Mouse (Mus musculus) midbrain, embryonic 14.5 days (tissue): ENCODE measurements around the gene Thada. TPM values are rescaled to one million over a fixed set of nuclear protein-coding genes. Genes with fewer than 3 reads are reported as not detected.
A peak's percentile ranks its signal among the peaks of the same experiment; 100 is the strongest.

Experiments used
- ATAC-seq: fragments of 200-750 bp; cut with Nextera tagmentation; 2 replicates; pipeline ENCODE4 v1.8.0; 2017; ENCODE audit warnings: moderate number of reproducible peaks, moderate library complexity; ENCODE audit not compliant: low FRiP score, low TSS enrichment
- DNase-seq: peaks from one replicate; pipeline ENCODE4 v3.0.0-alpha.2; 2015
- H3K27ac ChIP-seq: fragments of 300-500 bp; sonication (generic); replicated peaks from 2 replicates; pipeline ENCODE4 v1.5.1; 2014; ENCODE audit warnings: mild to moderate bottlenecking, low read depth, low read length, moderate library complexity
- H3K27me3 ChIP-seq: fragments of 300-500 bp; sonication (generic); 2 replicates; pipeline ENCODE4 v1.6.1; 2014; ENCODE audit warnings: low read length, control low read depth, mixed read lengths; ENCODE audit not compliant: control insufficient read depth, insufficient read depth
- H3K36me3 ChIP-seq: fragments of 300-500 bp; sonication (generic); 2 replicates; pipeline ENCODE4 v1.6.1; 2014; ENCODE audit warnings: low read length, control low read depth; ENCODE audit not compliant: control insufficient read depth, insufficient read depth
- H3K4me1 ChIP-seq: fragments of 300-500 bp; sonication (generic); 2 replicates; pipeline ENCODE4 v1.6.1; 2014; ENCODE audit warnings: mild to moderate bottlenecking, antibody characterized with exemption, low read length, control low read depth; ENCODE audit not compliant: control insufficient read depth, insufficient read depth
- H3K4me2 ChIP-seq: fragments of 300-500 bp; sonication (generic); 2 replicates; pipeline ENCODE4 v1.6.1; 2014; ENCODE audit warnings: mild to moderate bottlenecking, low read length, moderate library complexity
- H3K4me3 ChIP-seq: fragments of 300-500 bp; sonication (generic); replicated peaks from 2 replicates; pipeline ENCODE4 v1.5.1; 2014; ENCODE audit warnings: low read depth, low read length
- H3K9ac ChIP-seq: fragments of 300-500 bp; sonication (generic); replicated peaks from 2 replicates; pipeline ENCODE4 v1.6.1; 2014; ENCODE audit warnings: mild to moderate bottlenecking, low read length, moderate library complexity
- H3K9me3 ChIP-seq: fragments of 300-500 bp; sonication (generic); 2 replicates; pipeline ENCODE4 v1.6.1; 2016; ENCODE audit warnings: low read length, control low read depth, mixed read lengths; ENCODE audit not compliant: control insufficient read depth
- WGBS: fragments of 180-500 bp; shearing (Covaris S2); extraction: QIAGEN DNeasy Blood & Tissue Kit; methylation state at CpG from one replicate; pipeline ENCODE4 v1.1.7; 2014; 5-methylcytosine and 5-hydroxymethylcytosine counted together
- polyA plus RNA-seq: library from polyadenylated mRNA; unstranded; fragments of >200 nt; fragmentation: Nextera tagmentation; extraction: Ambion mirVana; gene quantifications from 2 replicates; pipeline ENCODE4 v1.2.1, GENCODE M21; 2014

Thada gene
- polyA plus RNA-seq, 1 experiment from 2014 or later, result 9.5 TPM

GRCm38 (mm10) chr17:84195835-84196234 lies 270.2 kb downstream of the Thada start:
- Histone ChIP-seq H3K27me3 (no peaks in the 10 kb centered on the region), H3K9me3 (no peaks in the 10 kb centered on the region), H3K36me3 (peaks cover 11% of the 10 kb centered on the region; the same call in 1 of the 2 replicates), H3K27ac (no peak overlapping the region), H3K9ac (no peak overlapping the region), H3K4me1 (no peaks in the 10 kb centered on the region), H3K4me3 (no peak overlapping the region), H3K4me2 (no peak overlapping the region)
- ATAC-seq (no peak), DNase-seq (no peak)
- 90% methylated on average over 3 of the region's 3 CpGs for WGBS

- WGBS, result 72% methylated on average over 4 of the region's 4 CpGs
Measured at GRCm38 (mm10) chr17:84195003-84195395, 271.0 kb downstream of the Thada start.

GRCm38 (mm10) chr17:84194282-84195002 lies 271.6 kb downstream of the Thada start:
- ATAC-seq, result no peak
- DNase-seq, result no peak

More at GRCm38 (mm10) chr17:84195003-84195395, 271.0 kb downstream of the Thada start:
- Histone ChIP-seq H3K4me2 (no peak overlapping the region), H3K27me3 (no peaks in the 10 kb centered on the region), H3K36me3 (peaks cover 11% of the 10 kb centered on the region; the same call in 1 of the 2 replicates), H3K4me1 (no peaks in the 10 kb centered on the region), H3K9ac (no peak overlapping the region), H3K9me3 (no peaks in the 10 kb centered on the region), H3K27ac (no peak overlapping the region), H3K4me3 (no peak overlapping the region)
- DNase-seq, result no peak
- ATAC-seq, result no peak

GRCm38 (mm10) chr17:84193411-84193810 lies 272.6 kb downstream of the Thada start:
- WGBS, result 93% methylated on average over 9 of the region's 9 CpGs

More at GRCm38 (mm10) chr17:84194282-84195002, 271.6 kb downstream of the Thada start:
- Histone ChIP-seq H3K36me3 (peaks cover 11% of the 10 kb centered on the region; the same call in 1 of the 2 replicates), H3K27ac (no peak overlapping the region), H3K4me2 (no peak overlapping the region), H3K9ac (no peak overlapping the region), H3K27me3 (0 out of 2 replicates have a peak, but pooled peaks cover 3% of the 10 kb centered on the region), H3K4me3 (no peak overlapping the region), H3K4me1 (no peaks in the 10 kb centered on the region), H3K9me3 (no peaks in the 10 kb centered on the region)
- WGBS, result 86% methylated on average over 4 of the region's 4 CpGs

GRCm38 (mm10) chr17:84191946-84192345 lies 274.1 kb downstream of the Thada start:
- Histone ChIP-seq H3K4me2 (no peak overlapping the region), H3K4me1 (peaks cover 10% of the 10 kb centered on the region), H3K9ac (no peak overlapping the region), H3K36me3 (peaks cover 11% of the 10 kb centered on the region; the same call in 1 of the 2 replicates), H3K9me3 (no peaks in the 10 kb centered on the region), H3K27me3 (0 out of 2 replicates have a peak, but pooled peaks cover 3% of the 10 kb centered on the region), H3K4me3 (no peak overlapping the region), H3K27ac (no peak overlapping the region)
- DNase-seq (no peak), ATAC-seq (no peak)
- 91% methylated on average over 4 of the region's 4 CpGs for WGBS

More at GRCm38 (mm10) chr17:84193411-84193810, 272.6 kb downstream of the Thada start:
- no peak overlapping the region for H3K9ac ChIP-seq
- ATAC-seq (no peak), DNase-seq (no peak)
- H3K9me3 ChIP-seq, result no peaks in the 10 kb centered on the region
- peaks cover 8% of the 10 kb centered on the region for H3K4me1 ChIP-seq
- H3K4me3 ChIP-seq, result no peak overlapping the region
- 0 out of 2 replicates have a peak, but pooled peaks cover 3% of the 10 kb centered on the region for H3K27me3 ChIP-seq
- H3K36me3 ChIP-seq, result peaks cover 11% of the 10 kb centered on the region; the same call in 1 of the 2 replicates
- H3K27ac ChIP-seq, result no peak overlapping the region
- H3K4me2 ChIP-seq, result no peak overlapping the region

- 28% methylated on average over 8 of the region's 8 CpGs for WGBS
- no peak overlapping the region for H3K4me3 ChIP-seq
- ATAC-seq, result no peak
Measured at GRCm38 (mm10) chr17:84190885-84191284, 275.1 kb downstream of the Thada start.

GRCm38 (mm10) chr17:84189127-84189854 lies 276.7 kb downstream of the Thada start:
- peaks cover 15% of the 10 kb centered on the region for H3K4me1 ChIP-seq
- H3K9me3 ChIP-seq, result no peaks in the 10 kb centered on the region
- DNase-seq (no peak), ATAC-seq (no peak)
- H3K4me2 ChIP-seq, result peak overlapping the region; percentile 95
- 80% methylated on average over 5 of the region's 5 CpGs for WGBS
- H3K27me3 ChIP-seq, result peaks cover 10% of the 10 kb centered on the region; the same call in 1 of the 2 replicates
- peak overlapping the region; percentile 76 for H3K27ac ChIP-seq
- H3K36me3 ChIP-seq, result peaks cover 11% of the 10 kb centered on the region; the same call in 1 of the 2 replicates
- no peak overlapping the region for H3K4me3 ChIP-seq
- no peak overlapping the region for H3K9ac ChIP-seq

More at GRCm38 (mm10) chr17:84190885-84191284, 275.1 kb downstream of the Thada start:
- H3K4me1 ChIP-seq, result peaks cover 11% of the 10 kb centered on the region
- peaks cover 11% of the 10 kb centered on the region; the same call in 1 of the 2 replicates for H3K36me3 ChIP-seq
- H3K9me3 ChIP-seq, result no peaks in the 10 kb centered on the region
- no peak overlapping the region for H3K9ac ChIP-seq
- peak; percentile 93 for DNase-seq
- no peak overlapping the region for H3K27ac ChIP-seq
- H3K27me3 ChIP-seq, result peaks cover 10% of the 10 kb centered on the region; the same call in 1 of the 2 replicates
- H3K4me2 ChIP-seq, result no peak overlapping the region

- Histone ChIP-seq H3K4me3 (peak overlapping the region; percentile 56), H3K4me2 (peak overlapping the region; percentile 95), H3K4me1 (peaks cover 16% of the 10 kb centered on the region), H3K9ac (peak overlapping the region; percentile 49), H3K27ac (peak overlapping the region; percentile 76), H3K9me3 (no peaks in the 10 kb centered on the region), H3K36me3 (peaks cover 11% of the 10 kb centered on the region; the same call in 1 of the 2 replicates), H3K27me3 (peaks cover 10% of the 10 kb centered on the region; the same call in 1 of the 2 replicates)
- peak; percentile 69 for ATAC-seq
- DNase-seq, result peak; percentile 82
- under 1% methylated on average over 38 of the region's 38 CpGs for WGBS
Measured at GRCm38 (mm10) chr17:84188374-84188961, 277.5 kb downstream of the Thada start.
